Mouse (Mus musculus): ENCODE results near the gene Tmem41b. TPM values are rescaled to one million over a fixed set of nuclear protein-coding genes. Genes with fewer than 3 reads are reported as not detected.

The Tmem41b gene
- polyA plus RNA-seq (2015; fragmentation: Nextera tagmentation; extraction: Ambion mirVana) = 37.3 and 38.0 TPM in 2 replicates

GRCm38 (mm10) chr7:109986775-109987174 is at the start of gene Tmem41b:
Tmem41b (minus strand) TSS chr7:109986929.

GRCm38 (mm10) chr7:110018117-110018630 is 31.4 kb upstream of the Tmem41b start, which contains the start of gene Ipo7:
Ipo7 (plus strand) TSS chr7:110018274.

GRCm38 (mm10) chr7:109959716-109960612 is 26.8 kb downstream of the Tmem41b start, which contains the start of gene Dennd5a:
Dennd5a (minus strand) TSS chr7:109960470.

Other genes starting within 250 kb of the Tmem41b start
- 51.3 and 54.4 TPM in 2 replicates for gene Tmem9b, start 234.1 kb downstream of the Tmem41b start, polyA plus RNA-seq (2015; fragmentation: Nextera tagmentation; extraction: Ambion mirVana)
- 0.68 and 0.94 TPM in 2 replicates for gene Nrip3, start 204.9 kb downstream of the Tmem41b start, polyA plus RNA-seq (2015; fragmentation: Nextera tagmentation; extraction: Ambion mirVana)
- 1.2 TPM in 2 replicates for gene Scube2, start 121.2 kb downstream of the Tmem41b start, polyA plus RNA-seq (2015; fragmentation: Nextera tagmentation; extraction: Ambion mirVana)
- gene Dennd5a, start 26.5 kb downstream of the Tmem41b start, polyA plus RNA-seq (2015; fragmentation: Nextera tagmentation; extraction: Ambion mirVana) = 22.6 and 25.7 TPM in 2 replicates
- 18.8 and 19.5 TPM in 2 replicates for gene Ipo7, start 31.3 kb upstream of the Tmem41b start, polyA plus RNA-seq (2015; fragmentation: Nextera tagmentation; extraction: Ambion mirVana)
- gene Zfp143, start 74.3 kb upstream of the Tmem41b start, polyA plus RNA-seq (2015; fragmentation: Nextera tagmentation; extraction: Ambion mirVana) = 9.4 and 10.1 TPM in 2 replicates
- gene Wee1, start 135.1 kb upstream of the Tmem41b start, polyA plus RNA-seq (2015; fragmentation: Nextera tagmentation; extraction: Ambion mirVana) = 11.0 and 11.7 TPM in 2 replicates
- 17.6 and 22.1 TPM in 2 replicates for gene Swap70, start 234.8 kb upstream of the Tmem41b start, polyA plus RNA-seq (2015; fragmentation: Nextera tagmentation; extraction: Ambion mirVana)